Mouse (Mus musculus) gastrocnemius, postnatal 10 days (tissue): ENCODE data around the gene Mxd1. TPM values are rescaled to one million over a fixed set of nuclear protein-coding genes. Genes with fewer than 3 reads are reported as not detected.
A peak's percentile ranks its signal among the peaks of the same experiment; 100 is the strongest.

Experiments used
- DNase-seq: peaks from one replicate; pipeline ENCODE4 v3.0.0; 2021; ENCODE audit warnings: mixed read lengths
- total RNA-seq, 2 experiments: library from RNA; stranded (reverse); gene quantifications; 2 replicates each; pipeline ENCODE4 v1.2.3; 2021

The Mxd1 gene
- total RNA-seq, 2 experiments from 2014 or later, result 4.4 to 6.2 TPM

- DNase-seq, result peak; percentile 51
Measured at GRCm38 (mm10) chr6:86599951-86600414, 69.0 kb downstream of the Mxd1 start.

GRCm38 (mm10) chr6:86599197-86599596, 69.8 kb downstream of the Mxd1 start:
- peak; percentile 93 for DNase-seq

DNA sequence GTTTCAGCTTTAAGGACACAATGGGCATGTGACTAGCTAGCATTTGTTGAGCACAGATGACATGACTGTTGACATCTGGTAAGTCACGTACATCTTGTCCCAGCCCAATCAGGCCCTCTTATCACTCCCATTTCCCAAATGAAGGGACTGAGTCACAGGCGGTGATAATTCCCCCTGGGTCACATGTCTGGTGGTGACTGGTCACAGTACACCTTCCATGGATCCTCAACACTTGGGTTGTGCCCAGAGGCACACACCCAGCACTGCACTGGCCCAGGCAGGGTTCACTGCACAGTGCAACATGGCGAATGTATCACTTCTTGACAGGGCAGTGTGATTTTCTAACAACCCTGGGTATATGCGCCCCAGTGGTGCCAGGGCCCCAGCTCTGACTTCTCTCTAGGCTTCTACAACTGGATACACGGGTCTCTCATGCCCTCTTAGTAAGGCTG, 70.2 kb downstream of the Mxd1 start:
- DNase-seq, result no peak

Other genes with a start within 250 kb of the Mxd1 start
- not detected for gene Gm44790, start 242.5 kb downstream of the Mxd1 start, total RNA-seq
- gene C87436, start 230.8 kb downstream of the Mxd1 start, total RNA-seq, result 1 to 10 TPM; 8.7 to 9.8 TPM
- 100 to 1,000 TPM; 167 to 185 TPM for gene Pcbp1, start 142.8 kb downstream of the Mxd1 start, total RNA-seq
- gene Asprv1, start 41.0 kb downstream of the Mxd1 start, total RNA-seq, result under 1 TPM in 1 of 2 experiments, not detected in 1; 0.27 TPM
- gene Snrnp27, start 15.4 kb upstream of the Mxd1 start, total RNA-seq, result 10 to 100 TPM; 82.4 to 88.3 TPM
- 1 to 10 TPM; 3.9 to 5.8 TPM for gene Gmcl1, start 64.2 kb upstream of the Mxd1 start, total RNA-seq
- gene Anxa4, start 124.4 kb upstream of the Mxd1 start, total RNA-seq, result 10 to 100 TPM; 26.8 to 31.3 TPM
- gene Aak1, start 180.4 kb upstream of the Mxd1 start, total RNA-seq, result 10 to 100 TPM; 35.7 to 45.3 TPM